Mouse (Mus musculus) liver, embryonic 14.5 days (tissue): ENCODE data around the gene Ssbp3.

Source experiments
- CTCF ChIP-seq: IDR thresholded peaks from 2 replicates; pipeline ENCODE4 v1.5.1; 2016; ENCODE audit warnings: antibody characterized with exemption, low read depth, control low read depth
- EP300 ChIP-seq: IDR thresholded peaks from 2 replicates; pipeline ENCODE4 v1.6.1; 2016; ENCODE audit warnings: antibody characterized with exemption, low read depth

DNA sequence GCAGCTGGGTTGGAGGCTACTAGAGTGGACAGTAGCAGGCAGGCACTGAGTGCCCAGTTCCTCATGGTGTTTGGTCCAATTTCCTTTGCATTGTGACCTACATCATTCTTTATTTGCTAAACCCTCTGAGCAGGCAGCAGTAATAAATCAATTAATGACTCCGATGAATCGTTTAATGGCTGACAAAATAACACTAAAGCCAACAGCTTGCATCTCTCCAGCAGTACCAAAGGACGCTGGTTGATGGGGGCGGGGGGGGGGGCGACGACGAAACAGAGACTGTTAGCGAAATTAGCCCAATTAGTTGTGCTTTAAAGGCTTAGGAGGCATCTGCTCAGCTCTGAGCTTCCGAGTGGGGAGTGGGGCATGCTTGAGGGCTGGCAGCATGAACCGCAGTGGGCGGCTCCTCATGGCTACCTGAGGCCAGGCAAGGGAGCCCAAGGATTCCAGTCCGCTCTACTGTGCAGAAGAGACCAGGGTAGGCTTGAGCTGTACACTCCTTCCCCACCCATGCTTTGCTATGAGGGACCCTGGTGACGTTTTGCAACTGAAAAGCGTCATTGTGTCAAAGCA lies 91.5 kb downstream of the Ssbp3 start:
- TF ChIP-seq CTCF: no peak
- no peak for TF ChIP-seq EP300
